Mouse (Mus musculus): ENCODE measurements around the gene Sumo1. TPM values are rescaled to one million over a fixed set of nuclear protein-coding genes. Genes with fewer than 3 reads are reported as not detected.
A peak's percentile ranks its signal among the peaks of the same experiment; 100 is the strongest.
"Not testable (repeated sequence)": the region's sequence is repeated elsewhere in the genome, so short reads cannot be mapped to it uniquely, and the experiment has no call there.

Gene Sumo1
- polyA plus RNA-seq, 1 experiment from 2014 or later: 412 TPM

DNA sequence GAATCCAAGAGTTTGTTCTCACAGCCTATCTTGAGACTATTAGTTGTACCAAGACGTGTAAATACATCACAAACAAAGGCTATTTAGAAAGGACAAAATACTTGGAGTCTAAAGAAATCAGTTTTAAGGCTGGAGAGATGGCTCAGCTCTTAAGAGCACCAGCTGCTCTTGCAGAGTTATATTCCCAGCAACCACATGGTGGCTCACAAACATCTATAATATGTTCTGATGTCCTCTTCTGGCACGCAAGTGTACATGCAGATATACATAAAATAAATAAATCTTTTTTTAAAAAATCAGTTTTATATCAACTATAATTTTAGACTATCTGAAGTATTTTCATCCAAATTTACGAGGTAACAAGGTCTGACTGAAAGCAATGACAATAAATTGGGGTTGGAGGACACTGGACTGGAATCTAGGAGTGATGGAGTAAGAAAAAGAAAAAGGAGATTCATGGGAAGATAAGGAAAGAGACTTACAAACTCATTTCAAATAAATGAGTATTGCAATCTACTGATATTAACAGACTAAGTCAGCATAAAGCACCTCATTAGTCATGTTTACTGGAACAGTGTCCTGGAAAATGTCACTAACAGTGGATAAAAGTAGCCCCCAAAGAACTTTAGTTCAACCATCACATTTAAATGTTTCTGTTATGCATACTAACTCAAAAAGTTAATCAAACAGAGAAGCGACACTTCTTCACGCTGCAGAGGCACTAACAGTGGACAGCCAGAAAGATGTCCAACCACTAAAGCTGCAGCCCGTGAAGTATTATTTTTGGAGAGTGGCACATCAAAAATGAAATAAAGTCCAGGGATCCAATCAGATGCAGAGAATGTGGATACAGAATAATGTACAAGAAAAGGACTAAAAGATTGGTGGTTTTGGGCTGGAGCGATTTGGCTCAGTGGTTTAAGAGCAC lies 14.1 kb downstream of the Sumo1 start:
- TF ChIP-seq CTCF (IDR thresholded peaks at IDR 0.05; ENCODE audit: low read depth): peak; percentile 33
- H3K9ac ChIP-seq: no peak overlapping the region
- H3K4me3 ChIP-seq (ENCODE audit: low read depth, low read length): no peak overlapping the region
- no peak overlapping the region for H3K4me2 ChIP-seq
- H3K36me3 ChIP-seq (ENCODE audit: insufficient read depth): peaks cover 24% of the 10 kb centered on the region
- H3K4me1 ChIP-seq (ENCODE audit: insufficient read depth): no peaks in the 10 kb centered on the region
- DNase-seq (peak; percentile 70), ATAC-seq (ENCODE audit: insufficient read depth) (peak; percentile 74)
- no peak overlapping the region for H3K27ac ChIP-seq (ENCODE audit: low read depth)
- H3K27me3 ChIP-seq (ENCODE audit: insufficient read depth, low read length): no peaks in the 10 kb centered on the region
- no peaks in the 10 kb centered on the region for H3K9me3 ChIP-seq (ENCODE audit: low read depth, low read length)
- 59% methylated on average over 7 of the region's 7 CpGs for WGBS

DNA sequence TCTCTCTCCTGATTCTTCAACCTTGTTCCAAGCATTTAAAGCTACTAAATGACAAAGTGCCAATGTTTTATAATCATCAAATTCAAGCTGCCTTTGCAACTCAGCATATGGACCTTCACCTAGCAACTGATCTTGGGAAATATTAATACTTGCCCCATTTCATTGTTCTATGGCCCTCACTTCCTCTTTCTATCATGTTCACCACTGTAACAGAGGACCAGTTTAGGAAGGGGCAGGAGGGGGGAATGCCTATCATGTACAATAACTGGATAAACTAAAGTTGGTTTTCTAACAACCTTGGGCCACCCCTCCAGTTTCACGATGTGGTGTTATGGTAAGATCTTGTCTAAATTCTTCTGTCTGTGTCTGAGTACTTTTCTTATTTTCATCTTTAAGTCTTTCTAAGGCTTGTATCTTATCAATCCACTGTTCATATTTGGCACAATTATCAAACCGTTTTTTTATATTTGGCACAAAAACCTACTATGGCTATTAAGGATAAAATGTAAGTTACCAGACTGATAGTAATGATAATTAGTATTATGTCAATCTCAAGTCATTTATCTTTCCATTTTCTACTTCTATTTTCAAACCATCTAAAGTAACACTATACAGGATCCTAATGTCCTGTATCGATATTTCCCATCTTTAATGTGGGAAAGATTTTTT lies 17.3 kb downstream of the Sumo1 start:
- H3K4me2 ChIP-seq: no peak overlapping the region
- ATAC-seq (ENCODE audit: insufficient read depth) (no peak), DNase-seq (no peak)
- TF ChIP-seq CTCF (IDR thresholded peaks at IDR 0.05; ENCODE audit: low read depth): no peak
- no peaks in the 10 kb centered on the region for H3K9me3 ChIP-seq (ENCODE audit: low read depth, low read length)
- H3K4me3 ChIP-seq (ENCODE audit: low read depth, low read length): no peak overlapping the region
- 88% methylated on average over 3 of the region's 3 CpGs for WGBS
- H3K9ac ChIP-seq: no peak overlapping the region
- no peaks in the 10 kb centered on the region for H3K4me1 ChIP-seq (ENCODE audit: insufficient read depth)
- H3K27me3 ChIP-seq (ENCODE audit: insufficient read depth, low read length): no peaks in the 10 kb centered on the region
- no peak overlapping the region for H3K27ac ChIP-seq (ENCODE audit: low read depth)
- H3K36me3 ChIP-seq (ENCODE audit: insufficient read depth): peaks cover 38% of the 10 kb centered on the region

DNA sequence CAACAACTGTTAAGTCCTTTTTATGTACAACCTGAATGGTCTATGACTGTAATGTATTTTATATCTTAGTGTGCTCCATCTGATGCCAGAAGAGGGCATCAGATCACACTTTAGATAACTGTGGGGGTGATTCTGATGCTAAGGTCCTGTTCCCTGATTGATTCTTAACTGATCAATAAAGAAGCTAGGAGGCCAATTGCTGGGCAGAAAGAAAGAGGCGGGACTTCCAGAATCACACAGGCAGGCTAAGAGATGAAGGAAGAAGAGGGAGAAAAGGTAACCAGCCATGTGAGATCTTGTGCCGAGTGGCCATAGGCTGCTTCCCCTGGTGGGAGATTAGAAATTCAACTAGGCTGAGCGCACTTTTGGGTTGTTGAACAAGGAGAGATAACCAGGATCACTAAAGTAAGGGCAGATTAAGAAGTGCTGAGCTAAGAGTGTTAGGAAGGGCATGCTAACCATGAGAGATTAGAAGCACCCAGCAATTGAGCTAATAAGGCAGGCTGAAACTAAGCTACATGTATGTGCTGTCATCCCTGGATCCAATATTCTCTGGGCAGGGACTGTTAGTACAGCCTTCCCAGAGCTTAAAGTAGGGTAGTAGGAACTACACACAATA lies 19.3 kb downstream of the Sumo1 start:
- Histone ChIP-seq H3K27me3 (ENCODE audit: insufficient read depth, low read length) (no peaks in the 10 kb centered on the region), H3K4me1 (ENCODE audit: insufficient read depth) (no peaks in the 10 kb centered on the region)

DNA sequence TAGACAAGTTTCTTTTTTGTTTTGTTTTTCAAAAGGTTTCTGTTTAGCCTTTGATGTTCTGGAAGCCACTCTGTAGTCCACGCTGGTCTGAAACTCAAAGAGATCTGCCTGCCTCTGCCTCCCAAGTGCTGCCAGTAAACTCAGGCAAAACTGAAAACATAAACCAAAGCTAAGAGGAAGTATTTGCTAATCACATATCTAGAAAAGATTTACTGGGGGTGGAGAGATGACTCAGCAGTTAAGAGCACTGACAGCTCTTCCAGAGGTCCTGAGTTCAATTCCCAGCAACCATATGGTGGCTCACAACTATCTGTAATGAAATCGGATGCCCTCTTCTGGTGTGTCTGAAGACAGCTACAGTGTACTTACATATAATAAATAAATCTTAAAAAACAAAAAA lies 24.1 kb downstream of the Sumo1 start:
- peaks cover 64% of the 10 kb centered on the region for H3K36me3 ChIP-seq (ENCODE audit: insufficient read depth)
- not testable (repeated sequence) for ATAC-seq (ENCODE audit: insufficient read depth); H3K4me2 ChIP-seq; H3K27ac ChIP-seq (ENCODE audit: low read depth); H3K4me1 ChIP-seq (ENCODE audit: insufficient read depth); DNase-seq; H3K4me3 ChIP-seq (ENCODE audit: low read depth, low read length); H3K9ac ChIP-seq; H3K9me3 ChIP-seq (ENCODE audit: low read depth, low read length); H3K27me3 ChIP-seq (ENCODE audit: insufficient read depth, low read length)
- WGBS: 90% methylated on average over 2 of the region's 2 CpGs

More for the DNA sequence above, 19.3 kb downstream of the Sumo1 start:
- peaks cover 54% of the 10 kb centered on the region for H3K36me3 ChIP-seq (ENCODE audit: insufficient read depth)
- WGBS: 93% methylated on average over 3 of the region's 3 CpGs
- no peak overlapping the region for H3K4me2 ChIP-seq
- no peak for TF ChIP-seq CTCF (IDR thresholded peaks at IDR 0.05; ENCODE audit: low read depth)
- H3K4me3 ChIP-seq (ENCODE audit: low read depth, low read length): no peak overlapping the region
- no peak overlapping the region for H3K9ac ChIP-seq
- H3K27ac ChIP-seq (ENCODE audit: low read depth): no peak overlapping the region
- DNase-seq: no peak
- no peaks in the 10 kb centered on the region for H3K9me3 ChIP-seq (ENCODE audit: low read depth, low read length)
- no peak for ATAC-seq (ENCODE audit: insufficient read depth)

DNA sequence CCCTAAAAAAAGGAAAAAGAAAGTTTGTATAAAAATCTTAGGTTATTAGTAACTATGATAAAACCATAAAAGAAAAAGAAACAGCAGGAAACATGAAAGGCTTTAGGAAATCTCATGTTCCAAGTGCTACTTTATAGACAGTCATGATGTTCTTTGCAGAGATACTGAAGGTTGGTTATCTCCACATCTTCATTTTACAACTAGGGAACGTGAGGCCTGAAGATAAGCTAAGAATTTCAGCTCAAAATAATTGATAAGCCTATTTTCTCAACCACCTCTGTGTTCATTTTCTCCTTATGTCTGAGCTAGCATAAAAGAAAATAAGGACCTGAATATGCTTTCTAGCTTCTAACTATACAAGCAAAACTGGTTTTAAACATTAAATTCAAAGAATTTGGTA lies 28.1 kb downstream of the Sumo1 start:
- Histone ChIP-seq H3K27ac (ENCODE audit: low read depth) (no peak overlapping the region), H3K4me2 (no peak overlapping the region), H3K27me3 (ENCODE audit: insufficient read depth, low read length) (no peaks in the 10 kb centered on the region), H3K9me3 (ENCODE audit: low read depth, low read length) (no peaks in the 10 kb centered on the region), H3K36me3 (ENCODE audit: insufficient read depth) (peaks cover 53% of the 10 kb centered on the region), H3K9ac (no peak overlapping the region), H3K4me3 (ENCODE audit: low read depth, low read length) (no peak overlapping the region), H3K4me1 (ENCODE audit: insufficient read depth) (no peaks in the 10 kb centered on the region)
- no peak for ATAC-seq (ENCODE audit: insufficient read depth)
- TF ChIP-seq CTCF (IDR thresholded peaks at IDR 0.05; ENCODE audit: low read depth): no peak
- no peak for DNase-seq
- 56% methylated on average over 1 of the region's 1 CpGs for WGBS

DNA sequence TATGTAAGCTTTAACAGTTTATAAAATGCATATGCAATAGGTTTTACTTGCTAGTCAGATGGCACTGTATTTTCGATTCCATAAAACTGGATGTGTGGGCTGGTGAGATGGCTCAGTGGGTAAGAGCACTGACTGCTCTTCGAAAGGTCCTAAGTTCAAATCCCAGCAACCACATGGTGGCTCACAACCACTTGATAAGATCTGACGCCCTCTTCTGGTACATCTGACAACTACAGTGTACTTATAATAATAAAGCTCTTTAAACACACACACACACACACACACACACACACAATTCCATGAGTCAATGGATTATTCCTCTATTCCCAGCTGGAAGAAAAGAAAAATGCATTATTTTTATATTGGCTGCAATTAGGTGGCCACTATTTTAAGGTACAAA lies 32.3 kb downstream of the Sumo1 start:
- no peak for DNase-seq
- H3K9ac ChIP-seq: no peak overlapping the region
- H3K36me3 ChIP-seq (ENCODE audit: insufficient read depth): peaks cover 31% of the 10 kb centered on the region
- no peak overlapping the region for H3K4me3 ChIP-seq (ENCODE audit: low read depth, low read length)
- H3K9me3 ChIP-seq (ENCODE audit: low read depth, low read length): no peaks in the 10 kb centered on the region
- ATAC-seq (ENCODE audit: insufficient read depth): no peak
- no peak overlapping the region for H3K4me2 ChIP-seq
- WGBS: 82% methylated on average over 3 of the region's 3 CpGs
- TF ChIP-seq CTCF (IDR thresholded peaks at IDR 0.05; ENCODE audit: low read depth): no peak; the same call in 1 of the 2 replicates
- no peak overlapping the region for H3K27ac ChIP-seq (ENCODE audit: low read depth)
- no peaks in the 10 kb centered on the region for H3K4me1 ChIP-seq (ENCODE audit: insufficient read depth)
- no peaks in the 10 kb centered on the region for H3K27me3 ChIP-seq (ENCODE audit: insufficient read depth, low read length)

DNA sequence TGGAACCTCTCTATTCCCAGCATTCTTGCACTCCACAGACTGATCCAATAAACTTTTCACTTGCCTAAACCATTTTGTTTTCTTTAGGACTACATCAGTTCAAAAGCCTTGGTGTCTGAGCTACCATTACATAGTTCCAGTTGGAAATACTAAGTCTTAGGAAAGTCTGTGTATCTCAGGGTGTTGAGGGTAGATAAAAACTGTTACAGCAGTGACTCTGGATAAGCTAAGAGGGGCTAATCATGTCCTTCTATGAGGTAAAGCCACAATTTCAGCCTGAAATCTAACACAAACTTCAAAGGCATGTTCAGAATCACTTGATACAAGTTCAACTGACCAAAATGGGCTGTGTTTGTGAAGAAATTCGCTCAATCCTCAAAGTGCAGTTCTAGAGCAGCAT lies 34.3 kb downstream of the Sumo1 start:
- H3K27me3 ChIP-seq (ENCODE audit: insufficient read depth, low read length): no peaks in the 10 kb centered on the region
- TF ChIP-seq CTCF (IDR thresholded peaks at IDR 0.05; ENCODE audit: low read depth): no peak
- no peak overlapping the region for H3K9ac ChIP-seq
- no peak for ATAC-seq (ENCODE audit: insufficient read depth)
- DNase-seq: no peak
- no peaks in the 10 kb centered on the region for H3K4me1 ChIP-seq (ENCODE audit: insufficient read depth)
- H3K4me3 ChIP-seq (ENCODE audit: low read depth, low read length): no peak overlapping the region
- peaks cover 14% of the 10 kb centered on the region; the same call in 1 of the 2 replicates for H3K36me3 ChIP-seq (ENCODE audit: insufficient read depth)
- no peaks in the 10 kb centered on the region for H3K9me3 ChIP-seq (ENCODE audit: low read depth, low read length)
- no peak overlapping the region for H3K27ac ChIP-seq (ENCODE audit: low read depth)
- no peak overlapping the region for H3K4me2 ChIP-seq
- WGBS: 62% methylated on average over 1 of the region's 1 CpGs

All from lung, embryonic 14.5 days (tissue).